Mouse (Mus musculus): ENCODE data around the gene Cd300ld4. TPM values are rescaled to one million over a fixed set of nuclear protein-coding genes. Genes with fewer than 3 reads are reported as not detected.
"Not testable (repeated sequence)": the region's sequence is repeated elsewhere in the genome, so short reads cannot be mapped to it uniquely, and the experiment has no call there.

The Cd300ld4 gene
- polyA plus RNA-seq, 1 experiment from 2014 or later, result not detected

- H3K4me2 ChIP-seq, result no peak overlapping the region
- no peaks in the 10 kb centered on the region for H3K9me3 ChIP-seq
- no peak overlapping the region for H3K9ac ChIP-seq
- 46% methylated on average over 3 of the region's 3 CpGs for WGBS
- no peaks in the 10 kb centered on the region for H3K36me3 ChIP-seq
- H3K4me1 ChIP-seq (replicated peaks), result no peaks in the 10 kb centered on the region
- ATAC-seq (ENCODE audit: low FRiP score), result no peak
- H3K27ac ChIP-seq, result no peak overlapping the region
- H3K27me3 ChIP-seq, result peaks cover 21% of the 10 kb centered on the region
- H3K4me3 ChIP-seq, result no peak overlapping the region
Measured at GRCm38 (mm10) chr11:115049282-115049895, 22.6 kb upstream of the Cd300ld4 start.

GRCm38 (mm10) chr11:115048259-115048658 is 21.4 kb upstream of the Cd300ld4 start, which contains the start of gene Cd300ld3:
TSS of gene Cd300ld3 (minus strand) at chr11:115048409.
- WGBS, result 89% methylated on average over 2 of the region's 2 CpGs
- no peak within 1 kb of the TSS for H3K9ac ChIP-seq

GRCm38 (mm10) chr11:115037669-115038068 is 10.9 kb upstream of the Cd300ld4 start, which contains the start of gene Cd300ld5:
TSS of gene Cd300ld5 (minus strand) at chr11:115037769.
- H3K4me1 ChIP-seq (replicated peaks); H3K9ac ChIP-seq; H3K4me3 ChIP-seq; H3K27ac ChIP-seq; ATAC-seq (ENCODE audit: low FRiP score); H3K27me3 ChIP-seq; H3K9me3 ChIP-seq; H3K4me2 ChIP-seq; H3K36me3 ChIP-seq: not testable (repeated sequence)
- WGBS, result no CpG with 5 or more reads among the region's 6 CpGs

More at GRCm38 (mm10) chr11:115048259-115048658, 21.4 kb upstream of the Cd300ld4 start, which contains the start of gene Cd300ld3:
- no peaks in the 10 kb centered on the region for H3K4me1 ChIP-seq (replicated peaks)
- H3K9me3 ChIP-seq, result no peaks in the 10 kb centered on the region
- H3K4me3 ChIP-seq, result no peak within 1 kb of the TSS
- peaks cover 17% of the 10 kb centered on the region for H3K27me3 ChIP-seq
- no peak within 1 kb of the TSS for H3K4me2 ChIP-seq
- no peak for ATAC-seq (ENCODE audit: low FRiP score)
- H3K27ac ChIP-seq, result no peak within 1 kb of the TSS
- H3K36me3 ChIP-seq, result no peaks in the 10 kb centered on the region

GRCm38 (mm10) chr11:115016093-115016492 is 10.7 kb downstream of the Cd300ld4 start, which contains the start of gene Cd300ld2:
TSS of gene Cd300ld2 (minus strand) at chr11:115016193.
- WGBS, result no CpG with 5 or more reads among the region's 7 CpGs
- not testable (repeated sequence) for H3K27ac ChIP-seq; H3K4me1 ChIP-seq (replicated peaks); H3K36me3 ChIP-seq; H3K9ac ChIP-seq; ATAC-seq (ENCODE audit: low FRiP score); H3K4me2 ChIP-seq; H3K4me3 ChIP-seq; H3K9me3 ChIP-seq; H3K27me3 ChIP-seq

GRCm38 (mm10) chr11:115004070-115004469 is 22.7 kb downstream of the Cd300ld4 start:
- no peak for ATAC-seq (ENCODE audit: low FRiP score)
- H3K9me3 ChIP-seq, result no peaks in the 10 kb centered on the region
- no peaks in the 10 kb centered on the region for H3K36me3 ChIP-seq
- no peak overlapping the region for H3K27ac ChIP-seq
- no peak overlapping the region for H3K9ac ChIP-seq
- no peak overlapping the region for H3K4me2 ChIP-seq
- no peak overlapping the region for H3K4me3 ChIP-seq
- no peaks in the 10 kb centered on the region for H3K4me1 ChIP-seq (replicated peaks)
- H3K27me3 ChIP-seq, result 0 out of 2 replicates have a peak, but pooled peaks cover 3% of the 10 kb centered on the region
- 94% methylated on average over 5 of the region's 5 CpGs for WGBS

- Histone ChIP-seq H3K36me3 (no peaks in the 10 kb centered on the region), H3K4me1 (replicated peaks) (no peaks in the 10 kb centered on the region), H3K4me3 (no peak within 1 kb of the TSS), H3K27ac (no peak within 1 kb of the TSS), H3K9ac (no peak within 1 kb of the TSS), H3K4me2 (no peak within 1 kb of the TSS), H3K27me3 (0 out of 2 replicates have a peak, but pooled peaks cover 3% of the 10 kb centered on the region), H3K9me3 (no peaks in the 10 kb centered on the region)
- no peak for ATAC-seq (ENCODE audit: low FRiP score)
- 88% methylated on average over 7 of the region's 7 CpGs for WGBS
Measured at GRCm38 (mm10) chr11:115001474-115002040, 25.3 kb downstream of the Cd300ld4 start, which contains the start of gene Cd300c2. TSS of gene Cd300c2 (minus strand) at chr11:115001880.

GRCm38 (mm10) chr11:114989793-114990192 is 37.0 kb downstream of the Cd300ld4 start, which contains the start of gene Cd300ld:
TSS of gene Cd300ld (minus strand) at chr11:114989922.
- WGBS, result 85% methylated on average over 4 of the region's 4 CpGs
- Histone ChIP-seq H3K9me3 (no peaks in the 10 kb centered on the region), H3K36me3 (no peaks in the 10 kb centered on the region), H3K4me3 (no peak within 1 kb of the TSS), H3K4me1 (replicated peaks) (no peaks in the 10 kb centered on the region), H3K4me2 (no peak within 1 kb of the TSS), H3K27me3 (no peaks in the 10 kb centered on the region), H3K9ac (no peak within 1 kb of the TSS), H3K27ac (no peak within 1 kb of the TSS)
- no peak for ATAC-seq (ENCODE audit: low FRiP score)

- no peak overlapping the region for H3K9ac ChIP-seq
- no peak overlapping the region for H3K4me2 ChIP-seq
- no peak overlapping the region for H3K4me3 ChIP-seq
- H3K4me1 ChIP-seq (replicated peaks), result no peaks in the 10 kb centered on the region
- H3K9me3 ChIP-seq, result peaks cover 19% of the 10 kb centered on the region
- 68% methylated on average over 3 of the region's 4 CpGs for WGBS
- no peaks in the 10 kb centered on the region for H3K27me3 ChIP-seq
- no peak for ATAC-seq (ENCODE audit: low FRiP score)
- no peaks in the 10 kb centered on the region for H3K36me3 ChIP-seq
- H3K27ac ChIP-seq, result no peak overlapping the region
Measured at GRCm38 (mm10) chr11:114981866-114982265, 44.9 kb downstream of the Cd300ld4 start.

GRCm38 (mm10) chr11:114972726-114973125 is 54.1 kb downstream of the Cd300ld4 start:
- H3K4me3 ChIP-seq, result no peak overlapping the region
- WGBS, result 85% methylated on average over 10 of the region's 10 CpGs
- H3K27ac ChIP-seq, result no peak overlapping the region
- H3K27me3 ChIP-seq, result no peaks in the 10 kb centered on the region
- H3K9me3 ChIP-seq, result peaks cover 20% of the 10 kb centered on the region; the same call in 1 of the 2 replicates
- no peak overlapping the region for H3K4me2 ChIP-seq
- H3K9ac ChIP-seq, result no peak overlapping the region
- no peaks in the 10 kb centered on the region for H3K4me1 ChIP-seq (replicated peaks)
- ATAC-seq (ENCODE audit: low FRiP score), result no peak
- H3K36me3 ChIP-seq, result no peaks in the 10 kb centered on the region

Other genes with a start within 250 kb of the Cd300ld4 start
- 21.4 and 22.3 TPM in 2 replicates for gene Btbd17, start 231.1 kb downstream of the Cd300ld4 start, polyA plus RNA-seq (2015; fragmentation: Nextera tagmentation; extraction: Ambion mirVana)
- not detected in 2 replicates for gene Gpr142, start 228.1 kb downstream of the Cd300ld4 start, polyA plus RNA-seq (2015; fragmentation: Nextera tagmentation; extraction: Ambion mirVana)
- 9.9 and 11.9 TPM in 2 replicates for gene Gprc5c, start 175.9 kb downstream of the Cd300ld4 start, polyA plus RNA-seq (2015; fragmentation: Nextera tagmentation; extraction: Ambion mirVana)
- 0.69 and 1.2 TPM in 2 replicates for gene Cd300a, start 137.0 kb downstream of the Cd300ld4 start, polyA plus RNA-seq (2015; fragmentation: Nextera tagmentation; extraction: Ambion mirVana)
- not detected in 2 replicates for gene Cd300lb, start 92.6 kb downstream of the Cd300ld4 start, polyA plus RNA-seq (2015; fragmentation: Nextera tagmentation; extraction: Ambion mirVana)
- gene Cd300c, start 57.9 kb downstream of the Cd300ld4 start, polyA plus RNA-seq (2015; fragmentation: Nextera tagmentation; extraction: Ambion mirVana), result not detected in 2 replicates
- gene Cd300ld, start 37.1 kb downstream of the Cd300ld4 start, polyA plus RNA-seq (2015; fragmentation: Nextera tagmentation; extraction: Ambion mirVana), result 0.06 TPM in 1 of 2 replicates, not detected in the other
- gene Cd300c2, start 25.1 kb downstream of the Cd300ld4 start, polyA plus RNA-seq (2015; fragmentation: Nextera tagmentation; extraction: Ambion mirVana), result 0.96 and 2.0 TPM in 2 replicates
- not detected in 2 replicates for gene Cd300ld2, start 10.8 kb downstream of the Cd300ld4 start, polyA plus RNA-seq (2015; fragmentation: Nextera tagmentation; extraction: Ambion mirVana)
- gene Cd300ld5, start 10.8 kb upstream of the Cd300ld4 start, polyA plus RNA-seq (2015; fragmentation: Nextera tagmentation; extraction: Ambion mirVana), result not detected in 2 replicates
- not detected in 2 replicates for gene Cd300ld3, start 21.4 kb upstream of the Cd300ld4 start, polyA plus RNA-seq (2015; fragmentation: Nextera tagmentation; extraction: Ambion mirVana)
- not detected in 2 replicates for gene Cd300e, start 35.2 kb upstream of the Cd300ld4 start, polyA plus RNA-seq (2015; fragmentation: Nextera tagmentation; extraction: Ambion mirVana)
- gene Rab37, start 64.4 kb upstream of the Cd300ld4 start, polyA plus RNA-seq (2015; fragmentation: Nextera tagmentation; extraction: Ambion mirVana), result 0.99 and 1.4 TPM in 2 replicates
- 0.12 and 0.27 TPM in 2 replicates for gene Cd300lf, start 107.0 kb upstream of the Cd300ld4 start, polyA plus RNA-seq (2015; fragmentation: Nextera tagmentation; extraction: Ambion mirVana)
- gene Slc9a3r1, start 136.3 kb upstream of the Cd300ld4 start, polyA plus RNA-seq (2015; fragmentation: Nextera tagmentation; extraction: Ambion mirVana), result 42.2 and 55.2 TPM in 2 replicates
- 11.2 and 12.1 TPM in 2 replicates for gene Tmem104, start 160.5 kb upstream of the Cd300ld4 start, polyA plus RNA-seq (2015; fragmentation: Nextera tagmentation; extraction: Ambion mirVana)
- gene Nat9, start 160.8 kb upstream of the Cd300ld4 start, polyA plus RNA-seq (2015; fragmentation: Nextera tagmentation; extraction: Ambion mirVana), result 21.5 and 22.0 TPM in 2 replicates
- 0.22 TPM in 2 replicates for gene Grin2c, start 240.2 kb upstream of the Cd300ld4 start, polyA plus RNA-seq (2015; fragmentation: Nextera tagmentation; extraction: Ambion mirVana)

Data from hindbrain, embryonic 13.5 days (tissue).